Mouse (Mus musculus): ENCODE results near the gene Ang6.
"Not testable (repeated sequence)": the region's sequence is repeated elsewhere in the genome, so short reads cannot be mapped to it uniquely, and the experiment has no call there.

DNA sequence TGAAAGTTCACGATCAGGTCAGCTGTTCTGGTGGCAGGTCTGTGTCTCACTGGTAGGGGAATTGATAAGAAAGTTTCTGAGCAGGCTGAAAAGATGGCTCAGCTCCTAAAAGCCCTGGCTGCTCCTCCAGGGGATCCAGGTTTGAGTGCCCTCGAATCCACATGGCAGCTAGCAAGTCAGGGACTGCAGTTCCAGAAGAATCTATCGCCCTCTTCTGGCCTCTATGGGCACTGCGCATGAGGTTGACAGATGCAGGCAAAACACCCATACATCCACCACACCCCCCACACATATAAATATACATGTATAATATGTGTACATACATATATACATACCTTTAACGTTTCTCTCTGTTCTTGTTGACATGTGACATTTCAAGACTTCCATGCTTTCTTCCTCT is 14.7 kb downstream of the Ang6 start:
- TF ChIP-seq USF1 (IDR thresholded peaks at IDR 0.05; ENCODE audit: low read depth, low read length); POLR2A (IDR thresholded peaks at IDR 0.05; ENCODE audit: low read depth, low read length); USF2 (conservative IDR thresholded peaks at IDR 0.05; ENCODE audit: low read depth, low read length); MAFK (IDR thresholded peaks at IDR 0.05; ENCODE audit: insufficient replicate concordance, low read length); UBTF (IDR thresholded peaks at IDR 0.05; ENCODE audit: low read depth, low read length); EP300 (IDR thresholded peaks at IDR 0.05; ENCODE audit: low read length); ZC3H11A (IDR thresholded peaks at IDR 0.05; ENCODE audit: low read depth, low read length); CHD2 (IDR thresholded peaks at IDR 0.05; ENCODE audit: low read length): not testable (repeated sequence)
- TF ChIP-seq CTCF (conservative IDR thresholded peaks at IDR 0.05 in 1 of 2, IDR thresholded peaks at IDR 0.05 in 1 of 2; ENCODE audit: low read depth in 2 of 2, low read length in 2 of 2) = peak; percentile 53 to 67
- TF ChIP-seq IRF4 (IDR thresholded peaks at IDR 0.05; ENCODE audit: low read depth, low read length) = peak; percentile 16; the same call in 1 of the 2 replicates
- TF ChIP-seq RAD21 (IDR thresholded peaks at IDR 0.05; ENCODE audit: low read depth, low read length) = peak; percentile 50

Measured in CH12.LX (cell line).